Mouse (Mus musculus) limb, embryonic 15.5 days (tissue): ENCODE results near the gene Egln1. TPM values are rescaled to one million over a fixed set of nuclear protein-coding genes. Genes with fewer than 3 reads are reported as not detected.

ENCODE experiments used
- ATAC-seq: fragments of 200-750 bp; cut with Nextera tagmentation; 2 replicates; pipeline ENCODE4 v1.8.0; 2017; ENCODE audit warnings: low read depth, moderate TSS enrichment; ENCODE audit not compliant: insufficient number of reproducible peaks, low FRiP score, low TSS enrichment
- H3K27ac ChIP-seq: fragments of 300-500 bp; sonication (generic); 2 replicates; pipeline ENCODE4 v1.5.1; 2015; ENCODE audit warnings: moderate library complexity, mild to moderate bottlenecking, inconsistent platforms
- H3K27me3 ChIP-seq: fragments of 300-500 bp; sonication (generic); 2 replicates; pipeline ENCODE4 v1.6.1; 2015; ENCODE audit warnings: inconsistent platforms
- H3K36me3 ChIP-seq: fragments of 300-500 bp; sonication (generic); 2 replicates; pipeline ENCODE4 v1.6.1; 2015; ENCODE audit warnings: inconsistent platforms
- H3K4me1 ChIP-seq: fragments of 300-500 bp; sonication (generic); 2 replicates; pipeline ENCODE4 v1.6.1; 2015; ENCODE audit warnings: inconsistent platforms
- H3K4me2 ChIP-seq: fragments of 300-500 bp; sonication (generic); 2 replicates; pipeline ENCODE4 v1.6.1; 2015; ENCODE audit warnings: mild to moderate bottlenecking, inconsistent platforms
- H3K4me3 ChIP-seq: fragments of 300-500 bp; sonication (generic); 2 replicates; pipeline ENCODE4 v1.5.1; 2015; ENCODE audit warnings: mild to moderate bottlenecking, inconsistent platforms
- H3K9ac ChIP-seq: fragments of 300-500 bp; sonication (generic); 2 replicates; pipeline ENCODE4 v1.6.1; 2015; ENCODE audit warnings: inconsistent platforms
- H3K9me3 ChIP-seq: fragments of 300-500 bp; sonication (generic); 2 replicates; pipeline ENCODE4 v1.6.1; 2016; ENCODE audit warnings: inconsistent platforms
- WGBS: fragments of 180-500 bp; shearing (Covaris S2); methylation state at CpG from one replicate; pipeline ENCODE4 v1.1.7; 2015; 5-methylcytosine and 5-hydroxymethylcytosine counted together
- polyA plus RNA-seq: library from polyadenylated mRNA; unstranded; fragments of >200 nt; fragmentation: Nextera tagmentation; extraction: Ambion mirVana; gene quantifications from 2 replicates; pipeline ENCODE4 v1.2.1, GENCODE M21; 2015

Gene Egln1
- polyA plus RNA-seq, 1 experiment from 2014 or later = 16.5 TPM

DNA sequence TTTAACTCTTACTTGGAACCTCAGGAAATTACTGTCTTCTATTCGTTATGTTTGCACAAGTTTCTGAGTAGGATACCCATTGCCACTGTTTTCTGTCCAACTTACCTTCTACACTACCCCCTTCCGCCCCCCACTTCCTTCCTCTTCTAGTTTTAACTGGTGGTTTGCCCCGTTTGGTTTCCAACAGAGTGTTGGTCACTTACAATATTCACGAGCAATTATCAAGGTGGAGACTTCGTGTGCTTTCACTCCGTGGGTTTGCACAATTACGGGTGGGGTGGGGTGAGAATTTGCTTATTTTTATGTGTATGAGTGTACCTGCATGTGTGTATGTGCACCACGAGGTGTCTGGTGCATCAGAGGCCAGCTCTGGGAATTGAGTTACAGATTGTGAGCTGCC is 85.4 kb downstream of the Egln1 start:
- Histone ChIP-seq H3K4me1 (peaks cover 15% of the 10 kb centered on the region), H3K4me2 (peak overlapping the region; percentile 65), H3K27me3 (no peaks in the 10 kb centered on the region), H3K27ac (peak overlapping the region; percentile 95), H3K9ac (peak overlapping the region; percentile 98), H3K4me3 (peak overlapping the region; percentile 98), H3K9me3 (no peaks in the 10 kb centered on the region), H3K36me3 (peaks cover 25% of the 10 kb centered on the region)
- ATAC-seq = no peak
- WGBS = 8% methylated on average over 8 of the region's 8 CpGs

GRCm38 (mm10) chr8:124863163-124863677 is 85.9 kb downstream of the Egln1 start:
- peak overlapping the region; percentile 98 for H3K4me3 ChIP-seq
- ATAC-seq = peak; percentile 76
- H3K9ac ChIP-seq = peak overlapping the region; percentile 98
- peaks cover 15% of the 10 kb centered on the region for H3K4me1 ChIP-seq
- peak overlapping the region; percentile 95 for H3K27ac ChIP-seq
- peaks cover 30% of the 10 kb centered on the region for H3K36me3 ChIP-seq
- under 1% methylated on average over 33 of the region's 33 CpGs for WGBS
- peak overlapping the region; percentile 65 for H3K4me2 ChIP-seq
- no peaks in the 10 kb centered on the region for H3K9me3 ChIP-seq
- H3K27me3 ChIP-seq = no peaks in the 10 kb centered on the region

- Histone ChIP-seq H3K4me2 (peak within 1 kb of the TSS; percentile 65), H3K36me3 (peaks cover 37% of the 10 kb centered on the region), H3K9me3 (no peaks in the 10 kb centered on the region), H3K4me3 (peak within 1 kb of the TSS; percentile 98), H3K27ac (peak within 1 kb of the TSS; percentile 95), H3K27me3 (no peaks in the 10 kb centered on the region), H3K4me1 (peaks cover 15% of the 10 kb centered on the region), H3K9ac (peak within 1 kb of the TSS; percentile 98)
- peak; percentile 92 for ATAC-seq
- 2% methylated on average over 54 of the region's 55 CpGs for WGBS
Measured at GRCm38 (mm10) chr8:124862321-124863162, 86.6 kb downstream of the Egln1 start, which contains the start of the genes Gnpat and 2810004N23Rik. Gene Gnpat (plus strand): TSS chr8:124863033. Gene 2810004N23Rik (minus strand): TSS chr8:124863120.

DNA sequence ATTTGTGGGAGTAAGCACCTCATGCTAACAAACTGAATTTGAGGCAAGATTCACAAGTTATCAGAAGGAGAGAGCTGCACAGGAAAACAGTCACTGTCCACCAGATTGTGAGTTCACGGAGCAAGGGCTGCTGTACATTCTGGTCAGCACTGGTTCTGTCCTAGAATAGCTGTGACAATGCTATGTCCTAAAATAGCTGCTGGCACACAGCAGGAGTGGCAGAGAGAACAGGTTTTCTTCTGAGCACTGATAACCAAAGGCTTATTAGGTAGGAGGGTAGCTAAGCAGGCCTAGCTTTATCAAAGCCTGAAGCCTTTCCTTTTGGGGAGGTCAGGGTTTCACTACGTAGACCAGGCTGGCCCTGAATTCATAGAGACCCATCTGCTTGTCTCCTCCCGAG is 88.9 kb downstream of the Egln1 start:
- Histone ChIP-seq H3K4me2 (no peak overlapping the region), H3K9ac (no peak overlapping the region), H3K4me1 (peaks cover 12% of the 10 kb centered on the region), H3K4me3 (no peak overlapping the region), H3K9me3 (no peaks in the 10 kb centered on the region), H3K36me3 (peaks cover 56% of the 10 kb centered on the region), H3K27ac (no peak overlapping the region), H3K27me3 (no peaks in the 10 kb centered on the region)
- WGBS = 94% methylated on average over 3 of the region's 3 CpGs
- no peak for ATAC-seq

- H3K27me3 ChIP-seq = no peaks in the 10 kb centered on the region
- H3K36me3 ChIP-seq = peaks cover 64% of the 10 kb centered on the region
- no peak for ATAC-seq
- no peak overlapping the region for H3K4me2 ChIP-seq
- no peak overlapping the region for H3K4me3 ChIP-seq
- no peak overlapping the region for H3K9ac ChIP-seq
- peaks cover 12% of the 10 kb centered on the region for H3K4me1 ChIP-seq
- no peak overlapping the region for H3K27ac ChIP-seq
- no peaks in the 10 kb centered on the region for H3K9me3 ChIP-seq
Measured at GRCm38 (mm10) chr8:124859466-124859865, 89.7 kb downstream of the Egln1 start.

Other genes with a start within 250 kb of the Egln1 start
- 41.6 and 43.0 TPM in 2 replicates for gene Ttc13, start 227.3 kb downstream of the Egln1 start, polyA plus RNA-seq
- 18.4 and 19.5 TPM in 2 replicates for gene Arv1, start 227.2 kb downstream of the Egln1 start, polyA plus RNA-seq
- 5.5 and 7.4 TPM in 2 replicates for gene Fam89a, start 197.5 kb downstream of the Egln1 start, polyA plus RNA-seq
- 0.06 and 0.14 TPM in 2 replicates for gene Trim67, start 156.2 kb downstream of the Egln1 start, polyA plus RNA-seq
- gene Gnpat, start 86.3 kb downstream of the Egln1 start, polyA plus RNA-seq = 83.9 and 88.7 TPM in 2 replicates
- gene 2810004N23Rik, start 86.2 kb downstream of the Egln1 start, polyA plus RNA-seq = 40.2 and 41.9 TPM in 2 replicates
- gene Exoc8, start 51.6 kb downstream of the Egln1 start, polyA plus RNA-seq = 6.3 and 8.1 TPM in 2 replicates
- 10.6 and 11.8 TPM in 2 replicates for gene Sprtn, start 51.4 kb downstream of the Egln1 start, polyA plus RNA-seq
- gene Tsnax, start 63.7 kb upstream of the Egln1 start, polyA plus RNA-seq = 122 and 127 TPM in 2 replicates
- gene Disc1, start 104.9 kb upstream of the Egln1 start, polyA plus RNA-seq = 2.3 TPM in 2 replicates